Mouse (Mus musculus): ENCODE measurements at regions not wholly inside any gene's neighbourhood (a gene's known extent, or its start where the extent isn't known, plus 50 kb on each side); places are given as distances from the start of the nearest gene placed in this dataset.

- no peak for DNase-seq (ENCODE audit: low spot score in 2 of 2)
These were observed 377.3 kb upstream of the Gm10131 start for GRCm38 (mm10) chr8:34488746-34489400.

GRCm38 (mm10) chr8:34486433-34487096 is 375.0 kb upstream of the Gm10131 start:
- DNase-seq (ENCODE audit: low spot score in 2 of 2), result no peak

GRCm38 (mm10) chr8:34485905-34486304 is 374.4 kb upstream of the Gm10131 start:
- no peak for DNase-seq (ENCODE audit: low spot score in 2 of 2)

GRCm38 (mm10) chr8:34485346-34485745 is 373.8 kb upstream of the Gm10131 start:
- DNase-seq (ENCODE audit: low spot score in 2 of 2), result no peak

GRCm38 (mm10) chr8:34484551-34485335 is 373.2 kb upstream of the Gm10131 start:
- DNase-seq (ENCODE audit: low spot score in 2 of 2), result peak; percentile 45 to 62

- DNase-seq (ENCODE audit: low spot score in 2 of 2), result no peak
These were observed 371.7 kb upstream of the Gm10131 start for GRCm38 (mm10) chr8:34483212-34483611.

GRCm38 (mm10) chr8:34482676-34483075 is 371.1 kb upstream of the Gm10131 start:
- DNase-seq (ENCODE audit: low spot score in 2 of 2), result no peak

- DNase-seq (ENCODE audit: low spot score in 2 of 2), result no peak
These were observed 369.0 kb upstream of the Gm10131 start for GRCm38 (mm10) chr8:34480496-34480895.

- DNase-seq (ENCODE audit: low spot score in 2 of 2), result no peak
These were observed 367.4 kb upstream of the Gm10131 start for GRCm38 (mm10) chr8:34478891-34479290.

- no peak for DNase-seq (ENCODE audit: low spot score in 2 of 2)
These were observed 366.9 kb upstream of the Gm10131 start for GRCm38 (mm10) chr8:34478465-34478864.

- DNase-seq (ENCODE audit: low spot score in 2 of 2), result no peak
These were observed 364.7 kb upstream of the Gm10131 start for GRCm38 (mm10) chr8:34476146-34476820.

- no peak for DNase-seq (ENCODE audit: low spot score in 2 of 2)
These were observed 363.1 kb upstream of the Gm10131 start for GRCm38 (mm10) chr8:34474593-34474992.

GRCm38 (mm10) chr8:34473769-34474168 is 362.2 kb upstream of the Gm10131 start:
- DNase-seq (ENCODE audit: low spot score in 2 of 2), result no peak

GRCm38 (mm10) chr8:34473301-34473700 is 361.8 kb upstream of the Gm10131 start:
- no peak for DNase-seq (ENCODE audit: low spot score in 2 of 2)

GRCm38 (mm10) chr8:34472846-34473245 is 361.3 kb upstream of the Gm10131 start:
- no peak for DNase-seq (ENCODE audit: low spot score in 2 of 2)

GRCm38 (mm10) chr8:34472434-34472833 is 360.9 kb upstream of the Gm10131 start:
- no peak for DNase-seq (ENCODE audit: low spot score in 2 of 2)

GRCm38 (mm10) chr8:34469091-34469490 is 357.6 kb upstream of the Gm10131 start:
- no peak for DNase-seq (ENCODE audit: low spot score in 2 of 2)

GRCm38 (mm10) chr8:34466786-34467364 is 355.3 kb upstream of the Gm10131 start:
- no peak for DNase-seq (ENCODE audit: low spot score in 2 of 2)

GRCm38 (mm10) chr8:34465398-34465797 is 353.9 kb upstream of the Gm10131 start:
- DNase-seq (ENCODE audit: low spot score in 2 of 2), result no peak

GRCm38 (mm10) chr8:34462262-34462661 is 350.7 kb upstream of the Gm10131 start:
- no peak for DNase-seq (ENCODE audit: low spot score in 2 of 2)

GRCm38 (mm10) chr8:34458300-34458699 is 346.8 kb upstream of the Gm10131 start:
- no peak for DNase-seq (ENCODE audit: low spot score in 2 of 2)

GRCm38 (mm10) chr8:34456543-34456942 is 345.0 kb upstream of the Gm10131 start:
- no peak for DNase-seq (ENCODE audit: low spot score in 2 of 2)

Measured in spleen, postnatal 36 days (tissue).